Mouse (Mus musculus): ENCODE results near the gene Stmnd1. TPM values are rescaled to one million over a fixed set of nuclear protein-coding genes. Genes with fewer than 3 reads are reported as not detected.
A peak's percentile ranks its signal among the peaks of the same experiment; 100 is the strongest.

The Stmnd1 gene
- polyA plus RNA-seq, 1 experiment from 2014 or later = 0.86 TPM

DNA sequence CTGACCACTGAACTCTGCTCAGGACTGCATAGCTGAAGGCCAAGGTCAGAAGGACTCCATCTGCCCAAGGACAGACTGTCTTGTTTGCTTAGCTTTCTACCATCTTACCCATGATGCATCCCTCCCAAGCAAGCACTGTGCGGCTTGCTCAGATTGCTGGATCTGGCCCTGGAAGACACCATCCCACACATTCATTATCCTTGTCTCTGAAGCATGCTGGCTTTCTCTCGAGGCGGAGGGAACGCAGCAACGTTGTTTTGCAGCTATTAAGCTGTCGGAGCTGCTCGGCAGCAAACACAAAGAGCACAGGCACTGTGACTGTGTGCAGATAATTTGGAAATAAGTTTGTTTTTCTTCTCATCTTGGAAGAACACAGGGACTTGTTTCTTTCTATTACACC, 69.7 kb downstream of the Stmnd1 start:
- H3K4me2 ChIP-seq (ENCODE audit: low read depth, low read length) = no peak overlapping the region
- ATAC-seq (ENCODE audit: low read depth) = no peak
- H3K4me1 ChIP-seq (ENCODE audit: control insufficient read depth, insufficient read depth, low read length) = no peaks in the 10 kb centered on the region
- WGBS = 75% methylated on average over 7 of the region's 7 CpGs
- DNase-seq (ENCODE audit: low spot score) = no peak
- no peaks in the 10 kb centered on the region for H3K36me3 ChIP-seq (ENCODE audit: control insufficient read depth, insufficient read depth, low read length)
- H3K9me3 ChIP-seq (ENCODE audit: control insufficient read depth, low read length) = no peaks in the 10 kb centered on the region
- H3K9ac ChIP-seq (ENCODE audit: low read depth, low read length) = no peak overlapping the region
- no peak overlapping the region for H3K4me3 ChIP-seq (ENCODE audit: low read depth, low read length)
- no peak overlapping the region for H3K27ac ChIP-seq (replicated peaks; ENCODE audit: low read depth, low read length)
- H3K27me3 ChIP-seq (replicated peaks; ENCODE audit: control insufficient read depth, insufficient read depth, low read length) = no peaks in the 10 kb centered on the region

DNA sequence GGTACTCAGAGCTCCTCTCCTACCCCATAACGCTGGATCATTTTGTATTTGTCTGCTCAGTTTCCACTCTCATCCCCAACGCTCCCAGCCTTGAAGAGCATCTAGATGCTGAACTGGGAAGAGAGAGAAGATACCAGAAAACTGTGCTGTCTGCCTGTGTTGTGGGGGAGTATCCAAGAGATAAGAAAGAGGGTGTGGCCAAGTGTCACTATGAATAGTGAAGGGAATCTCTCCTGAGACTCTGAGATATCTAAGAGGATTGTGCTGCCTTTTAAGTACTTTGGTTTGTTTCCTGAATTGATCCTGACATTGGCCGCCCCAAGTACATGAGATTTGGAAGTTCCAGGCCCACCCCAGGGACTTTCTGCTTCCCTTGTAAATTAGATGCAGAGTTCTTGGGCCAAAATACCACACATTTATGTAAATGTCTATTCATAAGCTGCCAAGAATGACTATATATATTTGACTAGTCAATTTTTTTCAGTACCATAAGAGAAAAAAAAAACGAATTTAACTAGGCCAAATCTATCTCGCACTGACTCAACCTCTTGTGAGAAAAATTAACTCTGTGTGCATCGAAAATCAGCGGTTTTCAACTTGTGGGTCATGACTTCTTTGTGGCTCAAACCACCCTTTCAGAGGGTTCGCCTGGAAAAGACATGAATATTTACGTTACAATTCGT, 73.5 kb downstream of the Stmnd1 start:
- peaks cover 4% of the 10 kb centered on the region; the same call in 1 of the 2 replicates for H3K4me1 ChIP-seq (ENCODE audit: control insufficient read depth, insufficient read depth, low read length)
- H3K9ac ChIP-seq (ENCODE audit: low read depth, low read length) = no peak overlapping the region
- no peaks in the 10 kb centered on the region for H3K9me3 ChIP-seq (ENCODE audit: control insufficient read depth, low read length)
- no peak overlapping the region for H3K27ac ChIP-seq (replicated peaks; ENCODE audit: low read depth, low read length)
- no peak overlapping the region for H3K4me2 ChIP-seq (ENCODE audit: low read depth, low read length)
- WGBS = 65% methylated on average over 10 of the region's 10 CpGs
- H3K4me3 ChIP-seq (ENCODE audit: low read depth, low read length) = no peak overlapping the region
- ATAC-seq (ENCODE audit: low read depth) (no peak), DNase-seq (ENCODE audit: low spot score) (peak; percentile 88)
- no peaks in the 10 kb centered on the region for H3K27me3 ChIP-seq (replicated peaks; ENCODE audit: control insufficient read depth, insufficient read depth, low read length)
- H3K36me3 ChIP-seq (ENCODE audit: control insufficient read depth, insufficient read depth, low read length) = no peaks in the 10 kb centered on the region

GRCm38 (mm10) chr13:46349664-46350063, 76.1 kb downstream of the Stmnd1 start:
- Histone ChIP-seq H3K27ac (replicated peaks; ENCODE audit: low read depth, low read length) (no peak overlapping the region), H3K4me1 (ENCODE audit: control insufficient read depth, insufficient read depth, low read length) (peaks cover 4% of the 10 kb centered on the region; the same call in 1 of the 2 replicates), H3K4me2 (ENCODE audit: low read depth, low read length) (no peak overlapping the region), H3K9ac (ENCODE audit: low read depth, low read length) (no peak overlapping the region), H3K9me3 (ENCODE audit: control insufficient read depth, low read length) (no peaks in the 10 kb centered on the region), H3K36me3 (ENCODE audit: control insufficient read depth, insufficient read depth, low read length) (no peaks in the 10 kb centered on the region), H3K27me3 (replicated peaks; ENCODE audit: control insufficient read depth, insufficient read depth, low read length) (no peaks in the 10 kb centered on the region), H3K4me3 (ENCODE audit: low read depth, low read length) (no peak overlapping the region)
- no peak for DNase-seq (ENCODE audit: low spot score)
- 81% methylated on average over 3 of the region's 3 CpGs for WGBS
- no peak for ATAC-seq (ENCODE audit: low read depth)

Other genes with a start within 250 kb of the Stmnd1 start
- gene Rbm24, start 144.7 kb downstream of the Stmnd1 start, polyA plus RNA-seq (2014; fragmentation: Nextera tagmentation; extraction: Ambion mirVana) = 13.3 and 15.6 TPM in 2 replicates
- gene Cap2, start 228.1 kb downstream of the Stmnd1 start, polyA plus RNA-seq (2014; fragmentation: Nextera tagmentation; extraction: Ambion mirVana) = 31.6 and 35.1 TPM in 2 replicates